Mouse (Mus musculus) layer of hippocampus, adult 9-11 months (tissue): ENCODE results near the gene Olfr522.

Source experiments
- DNase-seq: peaks from one replicate; pipeline ENCODE4 v3.0.0; 2022

Gene Olfr522

GRCm38 (mm10) chr7:140164664-140165063 lies at the start of gene Olfr522:
TSS of gene Olfr522 (minus strand) at chr7:140164764.
- DNase-seq, result no peak

- no peak for DNase-seq
Measured at GRCm38 (mm10) chr7:140213841-140214240, 49.3 kb upstream of the Olfr522 start.

GRCm38 (mm10) chr7:140208677-140209076 lies 44.1 kb upstream of the Olfr522 start:
- DNase-seq, result no peak

GRCm38 (mm10) chr7:140208153-140208552 lies 43.6 kb upstream of the Olfr522 start:
- no peak for DNase-seq

- DNase-seq, result no peak
Measured at GRCm38 (mm10) chr7:140206904-140207303, 42.3 kb upstream of the Olfr522 start.

- no peak for DNase-seq
Measured at GRCm38 (mm10) chr7:140205864-140206263, 41.3 kb upstream of the Olfr522 start, which contains the start of gene Olfr524. TSS of gene Olfr524 (minus strand) at chr7:140205964.

- no peak for DNase-seq
Measured at GRCm38 (mm10) chr7:140201090-140201489, 36.5 kb upstream of the Olfr522 start.

- DNase-seq, result no peak
Measured at GRCm38 (mm10) chr7:140196002-140196401, 31.4 kb upstream of the Olfr522 start.

GRCm38 (mm10) chr7:140194031-140194430 lies 29.5 kb upstream of the Olfr522 start:
- no peak for DNase-seq

- DNase-seq, result no peak
Measured at GRCm38 (mm10) chr7:140192851-140193250, 28.3 kb upstream of the Olfr522 start.

- DNase-seq, result no peak
Measured at GRCm38 (mm10) chr7:140192445-140192844, 27.9 kb upstream of the Olfr522 start.

GRCm38 (mm10) chr7:140190435-140190834 lies 25.9 kb upstream of the Olfr522 start:
- DNase-seq, result no peak

- no peak for DNase-seq
Measured at GRCm38 (mm10) chr7:140188391-140189328, 24.1 kb upstream of the Olfr522 start.

GRCm38 (mm10) chr7:140187721-140188390 lies 23.3 kb upstream of the Olfr522 start:
- peak; percentile 61 for DNase-seq

- peak; percentile 49 for DNase-seq
Measured at GRCm38 (mm10) chr7:140186646-140187620, 22.4 kb upstream of the Olfr522 start.

- DNase-seq, result no peak
Measured at GRCm38 (mm10) chr7:140184206-140184605, 19.6 kb upstream of the Olfr522 start.

- no peak for DNase-seq
Measured at GRCm38 (mm10) chr7:140180692-140181091, 16.1 kb upstream of the Olfr522 start.

GRCm38 (mm10) chr7:140179176-140179575 lies 14.6 kb upstream of the Olfr522 start:
- no peak for DNase-seq

- DNase-seq, result no peak
Measured at GRCm38 (mm10) chr7:140172936-140173335, 8.4 kb upstream of the Olfr522 start, which contains the start of gene Olfr523. TSS of gene Olfr523 (plus strand) at chr7:140173217.

- no peak for DNase-seq
Measured at GRCm38 (mm10) chr7:140170863-140171262, 6.3 kb upstream of the Olfr522 start.

- no peak for DNase-seq
Measured at GRCm38 (mm10) chr7:140169386-140169785, 4.8 kb upstream of the Olfr522 start.

GRCm38 (mm10) chr7:140167950-140168349 lies 3.4 kb upstream of the Olfr522 start:
- DNase-seq, result peak; percentile 26

GRCm38 (mm10) chr7:140160363-140160762 lies 4.2 kb downstream of the Olfr522 start:
- DNase-seq, result no peak
